Mouse (Mus musculus): ENCODE measurements around the gene Cox5a.

Cox5a gene

GRCm38 (mm10) chr9:57568500-57568899, 47.4 kb downstream of the Cox5a start:
- no peak for TF ChIP-seq GATA4 (IDR thresholded peaks at IDR 0.05; ENCODE audit: insufficient replicate concordance, low read length)

GRCm38 (mm10) chr9:57574397-57574796, 53.3 kb downstream of the Cox5a start:
- TF ChIP-seq GATA4 (IDR thresholded peaks at IDR 0.05; ENCODE audit: insufficient replicate concordance, low read length) = no peak

GRCm38 (mm10) chr9:57575577-57575976, 54.5 kb downstream of the Cox5a start:
- TF ChIP-seq GATA4 (IDR thresholded peaks at IDR 0.05; ENCODE audit: insufficient replicate concordance, low read length) = no peak

- TF ChIP-seq GATA4 (IDR thresholded peaks at IDR 0.05; ENCODE audit: insufficient replicate concordance, low read length) = no peak
These were observed 56.2 kb downstream of the Cox5a start for GRCm38 (mm10) chr9:57577144-57577849.

All from liver, adult (tissue).